Mouse (Mus musculus) R1 (cell line): ENCODE results near the gene Ate1.

Experiments used
- DNase-seq: peaks from one replicate; pipeline ENCODE4 v3.0.0-alpha.2; 2018; ENCODE audit warnings: low read depth, low spot score

Ate1 gene

DNA sequence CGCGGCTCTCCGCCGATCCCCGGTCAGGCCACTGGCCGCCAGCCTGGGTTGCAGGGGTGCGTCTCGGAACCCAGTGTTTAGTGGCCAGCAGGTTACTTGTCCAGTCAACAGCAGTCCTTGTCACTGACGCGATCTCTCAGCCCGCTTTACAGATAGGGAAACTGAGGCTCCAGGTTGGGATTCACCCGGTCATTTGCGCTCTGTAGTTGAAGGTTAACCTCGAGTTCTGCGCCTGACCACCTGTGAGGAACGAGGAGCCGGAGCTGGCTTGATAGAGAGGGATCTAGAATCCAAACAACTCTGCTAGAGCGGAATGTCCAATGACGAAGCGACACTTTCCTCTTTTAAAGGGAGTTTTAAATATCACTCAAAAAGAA lies at the start of gene Ate1:
Gene Ate1 (minus strand): TSS at position 321 of the 377 bp plus-strand sequence.
- DNase-seq: peak; percentile 40

DNA sequence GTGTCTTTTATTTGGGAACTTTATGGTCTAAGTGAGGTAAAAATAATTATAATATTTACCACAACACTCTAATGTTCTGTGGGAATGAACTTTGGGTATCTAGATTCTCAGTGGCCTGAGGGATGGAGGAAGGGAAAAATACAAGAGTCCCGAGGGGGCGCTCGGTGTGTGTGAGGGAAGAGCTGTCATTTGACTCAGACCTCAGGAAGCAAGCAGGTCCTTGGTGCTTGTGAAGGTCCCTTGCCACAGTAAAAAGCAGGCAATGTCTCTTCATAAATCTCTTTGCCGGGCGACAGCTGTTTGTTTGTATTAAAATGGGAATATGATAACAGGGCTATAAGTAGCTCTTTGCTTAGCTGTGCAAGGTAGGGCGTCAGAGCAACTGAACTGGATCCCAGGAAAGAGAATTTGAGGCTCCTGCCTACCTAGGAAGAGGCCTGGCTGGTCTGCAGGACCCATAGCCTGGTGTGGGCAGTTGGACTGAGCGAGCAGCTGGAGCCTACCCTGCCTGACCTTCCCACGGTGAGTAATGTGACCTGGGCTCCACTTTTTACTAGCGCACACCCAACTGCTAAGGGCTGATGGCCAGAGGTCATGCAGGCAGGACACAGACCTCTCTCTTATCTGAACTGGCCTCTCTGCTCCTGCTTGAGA lies 48.7 kb upstream of the Ate1 start:
- no peak for DNase-seq

DNA sequence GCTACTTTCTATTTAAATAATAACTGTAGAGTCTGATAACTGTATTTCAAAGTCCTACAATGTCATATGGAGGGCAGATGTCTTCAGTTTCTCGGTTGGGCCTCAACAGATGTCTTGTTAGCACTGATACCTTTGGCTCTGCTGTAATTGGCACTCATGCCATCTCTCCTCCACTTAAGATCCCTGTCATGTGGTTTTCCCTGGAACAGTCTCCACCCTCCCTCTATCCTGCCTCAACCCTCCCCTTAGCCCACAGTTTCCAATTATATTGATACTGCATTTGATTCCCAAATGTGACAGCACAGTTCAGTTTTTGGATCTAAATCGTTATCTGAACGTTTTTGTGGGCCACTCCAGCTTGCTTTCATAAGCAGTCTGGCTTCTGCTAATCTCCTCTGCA lies 44.4 kb upstream of the Ate1 start:
- DNase-seq: no peak

DNA sequence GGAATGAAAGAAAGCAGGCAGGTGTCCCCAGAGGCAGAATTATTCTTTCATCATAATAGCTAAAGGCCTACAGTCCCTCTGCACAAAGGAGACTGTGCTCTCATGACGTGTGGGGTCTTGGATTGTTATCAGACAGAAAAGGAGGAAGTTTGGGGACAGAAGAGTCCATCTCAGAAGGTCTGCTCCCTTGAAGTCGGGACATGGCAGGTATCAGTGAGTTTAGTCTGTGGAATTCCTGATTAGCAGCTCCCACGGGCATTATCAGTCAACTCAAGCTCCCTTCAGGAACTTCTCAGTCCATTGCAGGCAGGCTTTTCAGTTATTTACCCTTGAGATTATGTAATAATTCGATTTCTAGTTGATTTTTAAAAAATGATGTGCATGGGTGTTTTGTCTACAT lies 43.7 kb upstream of the Ate1 start:
- DNase-seq: no peak

DNA sequence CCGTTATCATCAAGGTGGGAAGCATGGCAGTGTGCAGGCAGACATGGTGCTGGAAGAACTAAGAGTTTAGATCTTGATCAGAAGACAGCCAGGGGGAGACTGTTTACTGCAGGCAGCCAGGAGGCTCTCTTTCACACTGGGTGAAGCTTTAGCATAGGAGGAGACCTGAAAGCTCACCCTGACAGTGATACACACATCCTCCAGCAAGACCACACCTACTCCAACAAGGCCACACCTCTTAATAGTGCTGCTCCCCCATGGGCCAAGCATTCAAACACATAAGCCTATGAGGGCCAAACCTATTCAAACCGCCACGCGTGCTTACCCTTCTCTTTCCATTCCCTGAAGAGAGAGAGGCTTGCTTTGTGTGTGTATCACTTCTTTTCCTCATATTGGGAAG lies 43.1 kb upstream of the Ate1 start:
- no peak for DNase-seq

DNA sequence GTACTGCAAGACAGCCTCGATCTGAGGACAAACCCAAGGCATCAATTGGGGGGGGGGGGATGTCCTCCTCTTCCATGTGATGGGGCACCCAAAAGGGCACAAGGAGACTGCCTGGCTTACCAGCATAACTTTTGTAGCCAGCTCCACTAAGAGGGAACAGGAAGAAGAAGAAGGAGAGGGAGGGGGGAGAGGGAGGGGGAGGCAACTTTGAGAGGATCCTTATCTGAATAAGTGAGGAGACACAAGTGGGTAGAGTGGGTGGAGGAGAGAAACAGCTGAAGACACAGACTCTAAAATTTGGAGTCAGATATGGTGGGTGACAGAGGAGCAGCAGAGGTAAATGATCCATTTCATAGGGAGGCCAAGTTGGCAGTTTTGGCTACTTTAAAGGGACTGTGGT lies 40.8 kb upstream of the Ate1 start:
- no peak for DNase-seq

DNA sequence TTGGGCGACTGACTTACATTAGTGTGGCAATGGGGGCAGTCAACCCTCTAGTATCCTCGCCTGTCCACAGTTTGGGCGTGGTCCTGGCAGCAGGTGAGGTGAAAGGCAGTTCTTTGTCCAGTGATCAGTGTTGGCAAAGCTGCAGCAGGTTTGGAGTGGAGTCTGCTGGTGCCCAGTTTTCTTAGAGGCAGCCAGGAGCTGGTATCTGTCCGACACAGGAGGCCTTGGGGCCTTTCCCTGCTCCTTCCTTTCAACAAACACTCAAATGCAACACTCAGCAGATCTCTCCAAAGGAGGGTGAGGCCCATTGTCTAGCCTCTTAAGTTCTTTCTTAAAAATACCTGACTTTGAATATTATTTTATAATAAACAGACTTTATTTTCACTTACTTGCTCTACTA lies 38.4 kb upstream of the Ate1 start:
- DNase-seq: no peak

DNA sequence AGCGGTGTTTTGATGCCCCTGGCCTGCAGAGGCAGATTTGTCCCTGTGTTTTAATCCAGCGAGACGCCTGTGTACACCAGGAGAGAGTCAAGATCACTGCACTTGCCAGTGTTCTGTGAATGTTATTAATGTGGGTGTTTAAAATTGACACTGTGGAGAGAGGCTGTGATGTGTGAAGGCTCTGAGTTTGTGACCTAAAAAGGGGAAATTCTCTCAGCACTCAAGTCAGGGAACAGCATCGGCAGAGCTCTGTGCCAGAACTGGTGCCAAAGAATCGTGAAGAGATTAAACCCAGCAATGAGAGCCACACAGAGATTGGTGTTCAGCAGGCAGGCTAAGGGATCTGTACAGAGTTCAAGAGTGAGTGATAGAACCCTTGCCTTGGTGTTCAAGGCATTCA lies 35.4 kb upstream of the Ate1 start:
- no peak for DNase-seq

DNA sequence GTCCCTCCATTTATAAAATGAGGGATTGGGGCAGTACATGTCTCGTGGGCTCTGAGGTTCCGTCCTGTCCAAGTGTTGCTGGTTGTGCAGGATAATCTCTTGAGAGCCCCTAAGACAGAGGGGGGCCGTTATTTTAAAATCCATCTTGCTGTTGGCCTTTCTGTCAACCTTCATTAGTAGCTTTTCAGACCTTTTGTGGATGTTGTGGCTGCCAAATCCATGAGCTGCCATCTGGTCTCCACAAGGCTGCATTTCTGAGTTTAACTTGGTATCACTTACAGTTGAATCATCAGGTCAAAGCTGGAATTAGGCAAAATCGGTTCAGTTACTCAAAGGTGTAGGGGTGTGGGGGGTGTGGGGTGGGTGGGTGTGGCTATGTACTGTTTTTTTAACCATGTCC lies 33.2 kb upstream of the Ate1 start:
- no peak for DNase-seq

DNA sequence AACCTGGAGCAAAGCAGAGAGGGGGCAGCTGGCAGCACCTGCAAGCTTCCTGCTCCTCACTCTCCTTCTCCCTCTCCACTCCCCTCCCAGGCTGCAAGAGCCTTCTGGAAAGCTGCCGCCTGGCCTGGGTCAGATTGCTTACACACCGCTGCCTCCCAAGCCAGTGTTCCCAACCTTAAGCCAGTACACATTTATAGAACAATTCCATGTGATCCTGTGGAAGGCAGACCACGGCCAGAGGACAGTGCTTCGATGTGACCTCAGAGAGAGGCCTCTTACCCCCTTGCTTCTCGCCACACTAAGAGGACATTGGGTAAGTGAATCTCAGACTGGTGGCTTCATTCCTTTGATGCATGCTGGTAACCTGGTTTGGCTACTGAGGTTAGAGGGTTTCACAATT lies 32.6 kb upstream of the Ate1 start:
- DNase-seq: no peak

DNA sequence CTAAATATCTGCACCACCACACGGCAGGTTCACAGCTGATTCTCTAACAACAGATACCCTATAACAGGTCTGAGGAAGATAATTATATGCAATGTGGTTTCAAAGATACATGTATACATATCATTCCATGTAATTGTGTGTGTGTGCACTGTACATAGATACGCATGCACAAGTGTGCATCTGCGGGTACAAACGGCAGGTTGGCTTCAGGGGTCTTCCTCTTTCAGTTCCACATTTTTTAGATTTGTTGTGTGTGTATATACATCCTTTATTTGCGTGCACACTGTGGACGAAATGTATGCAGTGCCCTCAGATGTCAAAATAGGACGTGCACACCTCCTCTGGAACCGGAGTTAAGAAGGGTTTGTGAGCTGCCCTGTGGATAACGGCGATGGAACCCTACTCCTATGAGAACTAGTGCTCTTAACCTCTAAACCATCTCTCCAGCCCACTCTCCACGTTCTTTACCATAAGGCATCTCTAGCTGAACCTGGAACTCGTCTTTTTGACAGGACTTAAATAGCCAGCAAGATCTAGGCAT lies 27.5 kb upstream of the Ate1 start:
- DNase-seq: no peak

DNA sequence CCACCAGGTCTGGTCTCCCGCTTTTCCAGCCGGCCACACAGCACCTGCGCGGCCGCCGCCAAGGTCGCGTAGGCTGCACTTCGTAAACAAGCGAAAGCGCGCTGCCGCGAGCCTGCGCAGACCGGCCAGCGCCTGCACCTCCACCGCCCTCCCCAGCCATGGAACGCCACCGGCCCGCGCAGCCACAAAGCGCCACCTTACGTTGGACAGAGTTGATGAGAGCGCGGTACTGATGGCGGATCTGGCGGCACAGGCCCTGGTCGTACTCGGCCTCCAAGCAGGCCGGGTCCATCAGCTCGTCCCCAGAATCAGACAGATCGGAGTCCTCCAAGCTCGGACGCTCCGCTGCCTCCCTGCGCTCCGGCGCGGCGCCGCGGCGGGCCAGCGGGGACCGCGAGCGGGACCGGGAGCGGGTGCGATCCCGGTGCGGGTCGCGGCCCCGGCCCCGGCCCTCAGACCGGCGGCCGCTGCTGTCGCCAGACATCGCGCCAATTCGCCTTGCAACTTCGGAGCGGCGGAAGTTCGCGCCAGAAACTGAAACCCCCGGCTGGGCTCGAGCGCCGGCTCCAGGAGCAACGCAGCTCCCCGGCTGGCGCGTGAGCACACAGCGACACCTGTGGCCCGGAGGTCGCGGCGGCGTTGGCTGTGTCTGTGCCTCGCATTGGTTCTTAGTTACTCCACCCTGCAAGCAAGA lies 26.8 kb upstream of the Ate1 start:
- DNase-seq: peak; percentile 96

DNA sequence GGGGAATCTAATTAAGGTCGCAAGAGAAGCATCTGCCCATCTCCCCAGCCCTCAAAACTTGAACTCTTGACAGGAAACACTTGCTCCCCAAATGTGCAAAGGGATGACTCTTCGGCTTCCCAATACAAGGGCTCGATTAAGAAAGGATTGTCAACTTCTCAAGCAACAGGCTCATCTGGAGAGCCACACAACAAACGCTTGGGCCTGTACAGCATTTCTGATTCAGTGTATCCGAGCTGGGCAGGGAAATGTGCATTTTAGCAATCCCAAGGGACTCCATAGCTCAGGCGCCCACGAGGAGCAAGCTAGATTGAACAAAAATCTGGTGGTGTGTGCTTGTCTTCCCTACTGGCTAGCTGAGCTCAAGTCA lies 26.2 kb upstream of the Ate1 start:
- no peak for DNase-seq

DNA sequence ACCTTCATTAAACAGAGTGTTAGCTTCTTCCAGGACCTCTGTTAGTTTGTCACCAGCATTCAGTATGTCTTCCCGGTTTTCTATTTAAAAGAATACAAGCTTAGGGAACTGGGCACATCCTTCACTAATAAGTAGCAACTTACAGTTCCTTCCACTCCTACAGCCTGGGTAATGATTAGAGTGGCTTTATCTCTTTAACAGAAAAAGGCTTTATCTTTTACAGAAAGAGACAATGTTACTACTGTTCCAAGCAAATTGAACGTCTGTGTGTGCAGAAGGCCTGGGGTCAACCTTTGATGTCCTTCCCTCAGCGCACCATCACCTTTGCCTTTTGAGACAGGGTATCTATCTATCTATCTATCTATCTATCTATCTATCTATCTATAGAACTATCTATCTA lies 25.7 kb upstream of the Ate1 start:
- no peak for DNase-seq

DNA sequence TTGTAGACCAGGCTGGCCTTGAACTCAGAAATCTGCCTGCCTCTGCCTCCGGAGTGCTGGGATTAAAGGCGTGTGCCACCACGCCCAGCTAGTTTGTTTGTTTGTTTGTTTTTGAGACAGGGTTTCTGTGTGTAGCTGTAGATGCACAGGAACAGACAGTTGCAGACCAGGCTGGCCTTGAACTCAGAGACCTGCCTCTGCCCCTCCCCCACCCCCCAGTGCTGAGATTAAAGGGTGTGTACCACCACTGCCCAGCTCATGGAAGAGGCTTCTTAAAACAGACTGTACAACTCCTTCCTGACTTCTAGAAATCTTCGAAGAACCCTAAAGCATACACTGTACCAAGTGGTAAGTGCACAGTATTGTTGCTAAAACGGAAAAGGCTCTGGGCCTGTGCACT lies 25.2 kb upstream of the Ate1 start:
- DNase-seq: peak; percentile 59

DNA sequence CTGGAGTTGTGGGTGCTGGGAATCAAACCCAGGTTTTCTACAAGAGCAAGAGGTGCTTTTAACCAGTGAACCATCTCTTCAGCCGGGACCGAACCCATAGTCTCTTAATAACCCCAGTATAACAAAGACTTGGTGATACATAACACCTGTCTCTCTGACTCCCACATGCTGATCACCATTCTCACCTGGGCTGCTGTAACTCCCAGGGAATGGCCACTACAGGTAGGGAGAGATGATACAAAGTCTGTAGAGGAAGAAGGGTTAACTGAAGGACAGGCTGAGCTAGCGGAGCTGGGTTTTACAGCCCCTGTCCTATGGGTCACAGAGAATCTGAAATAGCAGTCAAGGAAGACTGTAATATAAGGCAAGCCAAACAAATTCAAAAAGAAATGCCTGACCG lies 23.0 kb upstream of the Ate1 start:
- DNase-seq: no peak

DNA sequence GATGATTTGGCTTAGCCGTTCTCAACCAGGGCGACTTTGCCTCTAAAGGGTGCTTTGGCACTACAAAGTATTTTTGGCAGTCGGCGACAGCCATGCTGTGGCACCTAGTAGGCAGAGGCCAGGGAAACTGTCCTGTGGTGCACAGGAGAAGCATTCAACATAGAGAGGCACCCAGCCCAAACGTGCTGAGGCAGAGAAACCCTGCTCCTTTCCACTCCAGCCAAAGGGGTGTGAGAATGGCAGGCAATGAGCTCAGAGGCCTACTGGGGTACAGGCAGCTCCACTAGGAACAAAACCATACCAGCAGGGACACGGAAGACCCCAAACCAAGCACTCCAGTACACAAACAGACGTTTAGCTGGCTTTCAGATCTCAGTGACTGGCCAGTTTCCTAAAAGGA lies 20.0 kb upstream of the Ate1 start:
- DNase-seq: no peak

DNA sequence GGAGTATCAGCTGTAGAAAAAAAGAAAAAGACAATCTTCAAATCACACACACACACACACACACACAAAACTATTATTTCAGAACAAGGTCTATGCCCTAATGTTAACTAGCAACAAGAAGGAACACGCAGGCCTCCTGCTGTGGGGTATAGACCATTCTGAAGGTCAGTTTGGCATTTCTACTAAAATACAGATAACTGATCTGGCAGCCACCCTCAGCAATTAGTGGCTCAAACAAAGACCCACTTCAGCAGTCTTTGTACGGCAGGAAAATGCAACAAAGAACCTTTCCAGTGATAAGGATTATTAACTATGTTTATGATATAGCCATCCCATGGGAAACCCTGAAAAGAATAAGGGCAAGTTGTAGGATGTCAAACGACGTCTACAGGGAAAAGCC lies 16.9 kb upstream of the Ate1 start:
- DNase-seq: no peak

DNA sequence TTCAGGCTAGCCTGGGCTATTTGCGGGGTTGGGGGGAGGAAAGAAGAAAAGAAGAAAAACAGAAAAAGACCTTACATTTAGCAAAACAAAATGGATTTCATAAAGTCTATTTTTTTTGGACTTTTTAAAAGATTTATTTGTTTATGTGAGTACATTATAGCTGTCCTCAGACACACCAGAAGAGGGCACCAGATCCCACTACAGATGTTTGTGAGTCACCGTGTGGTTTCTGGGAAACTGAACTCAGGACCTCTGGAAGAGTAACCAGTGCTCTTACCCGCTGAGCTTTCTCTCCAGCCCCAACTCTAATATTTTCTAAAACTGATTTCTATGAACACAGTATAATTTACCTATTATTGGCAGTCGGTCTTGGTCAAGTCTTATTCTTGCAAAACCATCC lies 15.0 kb upstream of the Ate1 start:
- no peak for DNase-seq

DNA sequence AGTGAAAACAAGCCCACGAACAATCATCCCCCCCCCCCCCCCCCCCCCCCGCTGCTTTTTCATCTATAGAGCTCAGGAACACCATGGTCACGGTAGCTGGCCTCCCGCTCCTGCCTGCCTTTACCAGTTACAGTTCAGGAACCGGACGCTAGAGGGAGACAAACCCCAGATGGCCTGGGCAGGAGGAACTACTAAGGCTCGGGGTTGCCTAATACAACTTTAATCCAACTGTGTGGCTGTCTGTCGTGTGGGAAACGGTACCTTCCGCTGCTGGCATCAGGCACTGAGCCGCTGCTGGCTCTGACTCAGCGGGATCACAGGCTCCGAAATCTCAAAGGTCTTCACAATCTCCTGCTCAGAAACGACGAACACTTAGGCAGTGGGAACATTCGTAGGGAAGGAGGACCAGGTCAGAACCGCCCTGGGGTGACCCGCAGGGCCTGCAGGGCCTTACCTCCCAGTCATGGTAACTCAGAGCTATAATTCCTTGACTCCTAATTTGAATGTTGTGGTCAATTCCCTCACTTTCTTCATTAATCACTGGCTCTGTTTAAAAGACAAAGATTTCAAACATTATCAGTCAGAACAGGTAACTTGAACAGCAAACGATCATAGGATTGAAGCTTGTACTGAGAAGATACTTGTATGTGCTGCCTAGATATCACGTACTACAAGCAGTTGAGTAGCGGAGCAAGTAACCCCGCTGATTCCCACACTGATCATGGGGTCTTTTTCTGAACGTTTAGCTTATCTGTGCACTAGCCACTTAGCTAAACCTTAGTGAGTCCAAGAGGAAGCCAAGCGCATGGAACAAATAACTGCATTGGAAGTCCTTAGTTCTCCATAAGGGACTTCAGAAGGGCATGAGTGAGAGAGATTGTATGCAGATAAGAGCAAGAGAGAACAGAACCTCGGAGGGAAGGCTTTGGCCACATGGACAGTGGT lies 13.4 kb upstream of the Ate1 start:
- peak; percentile 89 for DNase-seq

DNA sequence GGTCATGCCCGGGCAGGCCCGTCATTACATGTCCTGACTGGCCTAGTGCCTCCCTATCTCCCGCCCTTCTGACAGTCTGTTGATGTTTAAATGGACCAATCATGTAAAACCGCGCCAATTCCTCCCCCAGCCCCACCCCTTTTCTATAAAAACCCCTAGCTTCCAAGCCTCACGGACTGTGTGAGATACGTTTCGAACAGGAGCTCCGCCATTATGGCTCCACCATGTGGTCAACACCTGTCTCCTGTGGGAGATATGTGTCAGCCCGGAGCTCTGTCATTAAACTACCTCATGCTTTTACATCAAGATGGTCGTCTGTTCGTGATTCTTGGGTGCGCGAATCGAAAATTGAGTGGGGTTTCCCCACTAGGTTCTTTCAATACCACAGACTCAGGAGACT lies 11.0 kb upstream of the Ate1 start:
- peak; percentile 71 for DNase-seq

DNA sequence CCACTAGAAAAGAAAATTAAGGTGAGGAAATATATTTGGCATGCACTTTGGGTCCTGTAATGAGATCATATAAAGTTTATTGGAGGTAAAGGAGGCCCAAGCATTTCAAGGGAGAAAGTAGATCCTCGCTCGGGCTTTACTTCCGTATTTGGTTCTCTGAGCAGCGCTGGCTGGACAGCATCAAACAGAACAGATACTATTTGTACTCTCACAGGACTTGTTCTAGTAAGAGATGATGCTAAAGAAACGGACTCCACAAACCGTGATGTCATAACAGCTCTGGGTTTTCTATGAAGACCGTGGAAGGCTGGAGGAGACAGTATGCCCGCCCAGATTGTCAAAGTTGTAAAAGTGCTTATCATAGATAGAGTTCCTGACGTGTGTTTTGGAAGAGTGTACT lies 7.1 kb upstream of the Ate1 start:
- DNase-seq: no peak

DNA sequence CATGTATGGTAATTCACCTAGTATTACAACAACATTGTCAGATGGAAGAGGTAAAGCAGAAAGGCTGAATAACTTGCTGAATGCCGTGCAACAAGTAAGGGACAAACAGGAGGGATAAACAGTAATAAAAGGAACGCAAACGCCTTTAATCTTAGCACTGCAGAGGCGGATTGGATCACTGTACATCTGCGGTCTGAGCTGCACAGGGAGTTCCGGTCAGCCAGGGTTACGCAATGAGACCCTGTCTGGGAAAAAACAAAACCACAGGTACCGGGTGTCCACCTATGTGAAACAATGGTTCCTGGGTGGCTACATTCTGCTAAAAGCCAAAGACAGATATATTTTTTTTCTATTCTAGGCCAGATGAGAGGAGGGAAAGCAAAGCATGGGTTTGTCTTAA lies 3.3 kb upstream of the Ate1 start:
- DNase-seq: no peak
